Mouse (Mus musculus) lung, postnatal 0 days (tissue): ENCODE measurements around the gene Col23a1.

ENCODE experiments used
- CTCF ChIP-seq: IDR thresholded peaks from 2 replicates; pipeline ENCODE4 v1.5.1; 2016; ENCODE audit warnings: antibody characterized with exemption, mild to moderate bottlenecking
- EP300 ChIP-seq: IDR thresholded peaks from 2 replicates; pipeline ENCODE4 v1.6.1; 2016; ENCODE audit warnings: antibody characterized with exemption, mild to moderate bottlenecking, control low read depth

DNA sequence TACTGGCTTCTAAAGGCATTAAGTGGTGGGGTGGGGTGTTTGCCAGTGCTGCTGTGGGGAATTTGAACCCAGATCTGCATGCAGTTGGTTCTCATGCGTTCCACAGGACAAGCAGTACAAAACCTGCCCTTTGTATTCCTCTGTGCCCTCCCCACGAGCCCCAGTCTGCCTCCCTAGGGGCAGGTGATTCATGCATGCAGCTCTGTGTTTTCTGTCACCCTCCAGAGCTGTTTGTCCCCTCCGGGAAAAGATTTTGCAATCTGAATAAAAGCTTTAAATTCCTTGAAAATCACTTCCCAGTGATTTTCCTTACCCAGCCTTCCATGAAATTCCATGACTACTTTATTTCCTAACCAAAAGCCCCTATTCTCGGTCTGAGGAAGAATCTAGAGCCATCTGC, 186.8 kb downstream of the Col23a1 start:
- TF ChIP-seq CTCF = no peak
- TF ChIP-seq EP300 = no peak
